Mouse (Mus musculus) CH12.LX (cell line): Measurements from ENCODE around the gene Hpn. TPM values are rescaled to one million over a fixed set of nuclear protein-coding genes. Genes with fewer than 3 reads are reported as not detected.

Experiments used
- DNase-seq: peaks from one replicate; pipeline ENCODE4 v3.0.0-alpha.2; 2013; ENCODE audit errors: extremely low read depth
- H3K27ac ChIP-seq: 2 replicates; pipeline ENCODE4 v1.5.1; 2012; ENCODE audit warnings: low read depth, mild to moderate bottlenecking, control low read depth, moderate library complexity; ENCODE audit not compliant: insufficient read depth
- H3K27me3 ChIP-seq: replicated peaks from 2 replicates; pipeline ENCODE3; 2012; ENCODE audit warnings: inconsistent platforms
- H3K36me3 ChIP-seq, 2 experiments: replicated peaks in 1 of 2; 2 replicates each; pipeline versions ENCODE3 to v1.6.1; 2012; ENCODE audit warnings: inconsistent platforms in 1 of 2, low read length in 1 of 2, mild to moderate bottlenecking in 1 of 2, mixed read lengths in 1 of 2, moderate library complexity in 1 of 2; ENCODE audit not compliant: control insufficient read depth in 1 of 2, insufficient read depth in 1 of 2
- H3K4me1 ChIP-seq, 2 experiments: 2 replicates each; pipeline ENCODE4 v1.6.1; 2012; ENCODE audit warnings: inconsistent platforms in 1 of 2, moderate library complexity in 1 of 2; ENCODE audit not compliant: insufficient read depth in 2 of 2, control insufficient read depth in 1 of 2
- H3K4me2 ChIP-seq: 2 replicates; pipeline ENCODE4 v1.6.1; 2012; ENCODE audit warnings: low read depth, mild to moderate bottlenecking, control low read depth; ENCODE audit not compliant: poor library complexity, insufficient read depth, severe bottlenecking
- H3K4me3 ChIP-seq, 3 experiments: fragments of 150-350 bp in 1 of 3; sonication (generic) in 1 of 3; replicated peaks in 1 of 3; 2 replicates each; pipeline versions ENCODE3 to v1.5.1; 2011 to 2012; ENCODE audit warnings: low read depth in 2 of 3, low read length in 2 of 3, mild to moderate bottlenecking in 2 of 3, moderate library complexity in 2 of 3, control low read depth in 1 of 3, improper control_type of control experiment in 1 of 3, inconsistent platforms in 1 of 3, mixed read lengths in 1 of 3; ENCODE audit not compliant: poor library complexity in 1 of 3
- H3K79me2 ChIP-seq: replicated peaks from 2 replicates; pipeline ENCODE4 v1.6.1; 2012; ENCODE audit warnings: mild to moderate bottlenecking, moderate library complexity; ENCODE audit not compliant: control insufficient read depth, poor library complexity, insufficient read depth, severe bottlenecking; ENCODE audit errors: extremely low read depth
- H3K9ac ChIP-seq: 2 replicates; pipeline ENCODE4 v1.6.1; 2012; ENCODE audit warnings: low read depth, mild to moderate bottlenecking, control low read depth, moderate library complexity; ENCODE audit not compliant: insufficient read depth
- H3K9me3 ChIP-seq: replicated peaks from 2 replicates; pipeline ENCODE3; 2012; ENCODE audit warnings: low read length, inconsistent platforms, mixed read lengths
- CHD2 ChIP-seq: IDR thresholded peaks from 2 replicates; pipeline ENCODE4 v1.6.1; 2011; ENCODE audit warnings: low read length, improper control_type of control experiment
- CTCF ChIP-seq, 2 experiments: IDR thresholded peaks in 1 of 2; conservative IDR thresholded peaks in 1 of 2; 2 replicates each; pipeline ENCODE4 v1.5.1; 2011 to 2012; ENCODE audit warnings: low read depth in 2 of 2, low read length in 2 of 2, improper control_type of control experiment in 1 of 2, inconsistent platforms in 1 of 2, mild to moderate bottlenecking in 1 of 2, moderate library complexity in 1 of 2
- E2F4 ChIP-seq: IDR thresholded peaks from 2 replicates; pipeline ENCODE4 v1.6.1; 2011; ENCODE audit warnings: low read depth, low read length, improper control_type of control experiment; ENCODE audit not compliant: insufficient replicate concordance
- ELF1 ChIP-seq: IDR thresholded peaks from 2 replicates; pipeline ENCODE4 v1.6.1; 2014; ENCODE audit warnings: low read depth, mild to moderate bottlenecking, inconsistent platforms, low read length, improper control_type of control experiment
- EP300 ChIP-seq: IDR thresholded peaks from 2 replicates; pipeline ENCODE4 v1.6.1; 2011; ENCODE audit warnings: low read length, improper control_type of control experiment
- JUND ChIP-seq: conservative IDR thresholded peaks from 2 replicates; pipeline ENCODE4 v1.6.1; 2011; ENCODE audit warnings: low read depth, low read length, improper control_type of control experiment
- MAX ChIP-seq: IDR thresholded peaks from 2 replicates; pipeline ENCODE4 v1.6.1; 2011; ENCODE audit warnings: low read length, improper control_type of control experiment
- MAZ ChIP-seq: IDR thresholded peaks from 2 replicates; pipeline ENCODE4 v1.6.1; 2012; ENCODE audit warnings: low read depth, mild to moderate bottlenecking, inconsistent platforms, low read length, improper control_type of control experiment, moderate library complexity
- MYC ChIP-seq: IDR thresholded peaks from 2 replicates; pipeline ENCODE4 v1.6.1; 2011; ENCODE audit warnings: low read depth, mild to moderate bottlenecking, improper control_type of control experiment, low read length
- PAX5 ChIP-seq: IDR thresholded peaks from 2 replicates; pipeline ENCODE4 v1.6.1; 2012; ENCODE audit warnings: low read length, inconsistent platforms, mixed read lengths
- POLR2AphosphoS2 ChIP-seq: IDR thresholded peaks from 2 replicates; pipeline ENCODE4 v1.6.1; 2011; ENCODE audit warnings: low read depth, low read length, improper control_type of control experiment
- RCOR1 ChIP-seq: conservative IDR thresholded peaks from 2 replicates; pipeline ENCODE4 v1.6.1; 2012; ENCODE audit warnings: low read depth, mild to moderate bottlenecking, inconsistent platforms, low read length, improper control_type of control experiment
- SMC3 ChIP-seq: IDR thresholded peaks from 2 replicates; pipeline ENCODE4 v1.6.1; 2011; ENCODE audit warnings: low read depth, low read length, improper control_type of control experiment
- TBP ChIP-seq: conservative IDR thresholded peaks from 2 replicates; pipeline ENCODE4 v1.6.1; 2011; ENCODE audit warnings: low read depth, low read length, improper control_type of control experiment
- TCF12 ChIP-seq: IDR thresholded peaks from 2 replicates; pipeline ENCODE4 v1.6.1; 2014; ENCODE audit warnings: low read depth, mild to moderate bottlenecking, inconsistent platforms, low read length, improper control_type of control experiment
- USF1 ChIP-seq: IDR thresholded peaks from 2 replicates; pipeline ENCODE4 v1.6.1; 2014; ENCODE audit warnings: low read depth, mild to moderate bottlenecking, inconsistent platforms, low read length, improper control_type of control experiment
- USF2 ChIP-seq: conservative IDR thresholded peaks from 2 replicates; pipeline ENCODE4 v1.6.1; 2011; ENCODE audit warnings: low read depth, low read length, improper control_type of control experiment
- ZC3H11A ChIP-seq: IDR thresholded peaks from 2 replicates; pipeline ENCODE4 v1.6.1; 2012; ENCODE audit warnings: low read depth, mild to moderate bottlenecking, inconsistent platforms, low read length, improper control_type of control experiment
- ZNF384 ChIP-seq: IDR thresholded peaks from 2 replicates; pipeline ENCODE4 v1.6.1; 2012; ENCODE audit warnings: low read depth, low read length, improper control_type of control experiment, inconsistent platforms
- dilution Hi-C: fragments of 300-500 bp; cut with MboI; formaldehyde crosslinking; loops from 2 replicates; pipeline ENCODE4 v1.14.3; 2020; ENCODE audit warnings: low sequenced_read_pairs; ENCODE audit not compliant: extremely low pct_unique_long_range_greater_than_20kb, extremely low pct_ligation_motif_present
- in situ Hi-C: fragments of 300-500 bp; cut with MboI; formaldehyde crosslinking; loops from 3 replicates; pipeline ENCODE4 v1.14.3; 2019; ENCODE audit warnings: low sequenced_read_pairs, low pct_ligation_motif_present, low pct_unique_long_range_greater_than_20kb, mixed read lengths
- polyA plus RNA-seq: library from polyadenylated mRNA; unstranded; fragments of >175 nt; gene quantifications from 2 replicates; pipeline ENCODE4 v1.2.1, GENCODE M21; 2012; ENCODE audit warnings: low read depth; ENCODE audit not compliant: insufficient read length
- total RNA-seq, 2 experiments: library from RNA; depleted of rRNA; stranded (reverse); fragments of 300-350 nt in 1 of 2; fragments of >200 nt in 1 of 2; gene quantifications; 2 replicates each; pipeline ENCODE4 v1.2.3; 2012 to 2014

Gene Hpn
- total and polyA plus RNA-seq, 3 experiments, result 3.0 to 16.7 (median 8.7) TPM

GRCm38 (mm10) chr7:31072326-31072725 lies 42.8 kb downstream of the Hpn start:
- DNase-seq, result no peak
- no peak overlapping the region for H3K27ac ChIP-seq
- H3K9ac ChIP-seq, result no peak overlapping the region
- in situ Hi-C loops (no loop called here), dilution Hi-C loops (no loop called here)
- H3K27me3 ChIP-seq, result peaks cover 48% of the 10 kb centered on the region
- H3K4me3 ChIP-seq, result no peak overlapping the region
- no peaks in the 10 kb centered on the region for H3K36me3 ChIP-seq
- H3K79me2 ChIP-seq, result no peaks in the 10 kb centered on the region
- TF ChIP-seq USF2 (no peak), MAX (no peak), EP300 (no peak), USF1 (no peak), CTCF (conservative IDR thresholded peaks at IDR 0.05 in 1 of 2, IDR thresholded peaks at IDR 0.05 in 1 of 2; ENCODE audit: low read depth in 2 of 2, low read length in 2 of 2) (no peak)
- TF ChIP-seq, all 38 proteins: peak for 0
- Histone ChIP-seq H3K9me3 (peaks cover 4% of the 10 kb centered on the region), H3K4me1 (no peaks in the 10 kb centered on the region), H3K4me2 (no peak overlapping the region)

DNA sequence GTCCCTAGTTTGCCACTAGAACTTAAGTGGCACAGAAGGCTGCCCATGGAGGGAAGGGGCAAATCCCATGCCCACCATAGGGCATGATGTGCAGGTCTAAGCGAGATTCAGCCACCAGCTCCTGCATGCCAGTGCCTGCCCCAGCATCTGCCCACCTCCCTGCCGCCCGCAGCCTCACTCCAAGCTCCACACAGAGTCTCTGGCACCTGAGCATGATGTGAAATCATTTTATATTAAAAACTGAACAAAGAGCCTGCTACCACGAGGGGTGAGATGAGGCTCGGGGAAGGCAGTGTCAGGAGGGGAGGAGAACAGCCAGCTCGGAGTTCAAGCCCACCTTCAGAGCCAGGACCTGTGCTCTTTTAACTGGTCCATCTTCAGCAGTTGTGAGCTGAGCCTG lies 44.8 kb downstream of the Hpn start:
- Histone ChIP-seq H3K4me1 (peaks cover 4% of the 10 kb centered on the region in 2 experiments), H3K79me2 (no peaks in the 10 kb centered on the region), H3K27me3 (peaks cover 49% of the 10 kb centered on the region), H3K27ac (no peak overlapping the region), H3K4me2 (no peak overlapping the region), H3K9me3 (peaks cover 4% of the 10 kb centered on the region), H3K9ac (no peak overlapping the region), H3K36me3 (no peaks in the 10 kb centered on the region), H3K4me3 (no peak overlapping the region)
- DNase-seq, result no peak
- dilution Hi-C loops (no loop called here), in situ Hi-C loops (no loop called here)
- TF ChIP-seq EP300 (no peak), ELF1 (no peak), POLR2AphosphoS2 (no peak), SMC3 (no peak), TCF12 (no peak), TBP (no peak)

DNA sequence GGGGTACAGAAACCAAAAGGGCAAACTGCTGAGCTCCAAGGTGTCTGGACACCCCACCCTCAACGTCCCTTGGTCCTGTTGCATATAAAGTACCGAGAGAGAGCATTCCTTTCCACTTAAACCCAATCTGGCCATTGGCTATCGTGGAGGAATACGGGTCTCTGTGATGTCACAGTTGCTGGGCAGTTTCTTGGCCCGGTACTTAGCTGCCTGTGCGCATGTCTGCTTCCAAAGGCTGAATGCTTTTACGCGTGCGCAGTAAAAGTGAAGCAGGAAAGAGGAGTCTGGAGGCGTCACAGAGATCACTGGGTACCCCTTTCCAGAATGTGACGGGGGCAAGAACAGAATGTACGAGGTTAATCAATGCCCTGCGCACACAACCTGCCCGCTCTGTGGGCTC lies 45.6 kb downstream of the Hpn start:
- Histone ChIP-seq H3K36me3 (no peaks in the 10 kb centered on the region), H3K4me3 (no peak overlapping the region), H3K27me3 (peaks cover 56% of the 10 kb centered on the region), H3K9ac (no peak overlapping the region), H3K79me2 (no peaks in the 10 kb centered on the region), H3K4me2 (no peak overlapping the region), H3K4me1 (peaks cover 4 to 8% of the 10 kb centered on the region in 2 experiments), H3K27ac (no peak overlapping the region), H3K9me3 (peaks cover 4% of the 10 kb centered on the region)
- dilution Hi-C loops (no loop called here), in situ Hi-C loops (no loop called here)
- no peak for DNase-seq
- TF ChIP-seq MYC, result no peak
- TF ChIP-seq JUND, result no peak
- TF ChIP-seq CHD2, result no peak
- no peak for TF ChIP-seq PAX5
- no peak for TF ChIP-seq MAZ
- no peak for TF ChIP-seq ELF1
- TF ChIP-seq ZC3H11A, result no peak
- TF ChIP-seq E2F4, result no peak
- no peak for TF ChIP-seq RCOR1
- TF ChIP-seq MAX, result no peak
- TF ChIP-seq SMC3, result no peak
- TF ChIP-seq USF1, result no peak
- no peak for TF ChIP-seq TBP
- no peak for TF ChIP-seq ZNF384
